Mouse (Mus musculus) liver, adult 2 months (tissue): ENCODE measurements at regions not wholly inside any gene's neighbourhood (a gene's known extent, or its start where the extent isn't known, plus 50 kb on each side); places are given as distances from the start of the nearest gene placed in this dataset.

Experiments
- DNase-seq: peaks from one replicate; pipeline ENCODE4 v3.0.0-alpha.2; 2011; ENCODE audit warnings: low read depth, low spot score; ENCODE audit errors: extremely low read depth
- H3K27ac ChIP-seq: fragments of 200-500 bp; replicated peaks from 2 replicates; pipeline ENCODE4 v1.5.1; 2012; ENCODE audit warnings: low read depth, mild to moderate bottlenecking, control low read depth, inconsistent platforms, low read length; ENCODE audit not compliant: insufficient read depth
- H3K27me3 ChIP-seq: fragments of 200-500 bp; 2 replicates; pipeline ENCODE4 v1.6.1; 2012; ENCODE audit warnings: mild to moderate bottlenecking, moderate library complexity, low read length, inconsistent platforms; ENCODE audit not compliant: control insufficient read depth, insufficient read depth
- H3K36me3 ChIP-seq: fragments of 200-500 bp; 2 replicates; pipeline ENCODE4 v1.6.1; 2012; ENCODE audit warnings: low read length, inconsistent platforms; ENCODE audit not compliant: control insufficient read depth, insufficient read depth
- H3K4me1 ChIP-seq: fragments of 200-500 bp; 2 replicates; pipeline ENCODE4 v1.6.1; 2011; ENCODE audit warnings: low read length; ENCODE audit not compliant: control insufficient read depth, insufficient read depth
- H3K4me3 ChIP-seq: fragments of 200-500 bp; 2 replicates; pipeline ENCODE4 v1.5.1; 2011; ENCODE audit warnings: low read depth, mild to moderate bottlenecking, control low read depth, low read length, moderate library complexity; ENCODE audit not compliant: insufficient read depth
- H3K79me2 ChIP-seq: fragments of 200-500 bp; 2 replicates; pipeline ENCODE4 v1.6.1; 2012; ENCODE audit warnings: inconsistent platforms, mild to moderate bottlenecking, low read length, moderate library complexity; ENCODE audit not compliant: control insufficient read depth, insufficient read depth
- H3K9ac ChIP-seq: fragments of 200-500 bp; 2 replicates; pipeline ENCODE4 v1.6.1; 2012; ENCODE audit warnings: low read depth, mild to moderate bottlenecking, control low read depth, inconsistent platforms, low read length
- CTCF ChIP-seq: fragments of 200-500 bp; IDR thresholded peaks from 2 replicates; pipeline ENCODE4 v1.5.1; 2011; ENCODE audit warnings: low read depth, low read length, control low read depth
- POLR2A ChIP-seq: fragments of 200-500 bp; IDR thresholded peaks from 2 replicates; pipeline ENCODE4 v1.6.1; 2011; ENCODE audit warnings: low read length, control low read depth; ENCODE audit not compliant: insufficient read depth; ENCODE audit errors: extremely low read depth
- WGBS: fragments of 180-500 bp; shearing (Covaris S2); methylation state at CpG from one replicate; pipeline ENCODE4 v1.1.7; 2018; 5-methylcytosine and 5-hydroxymethylcytosine counted together

GRCm38 (mm10) chr2:115455593-115455992 is 125.9 kb upstream of the BC052040 start:
- Histone ChIP-seq H3K4me1 (no peaks in the 10 kb centered on the region), H3K4me3 (no peak overlapping the region), H3K27ac (no peak overlapping the region), H3K9ac (no peak overlapping the region), H3K27me3 (no peaks in the 10 kb centered on the region), H3K36me3 (no peaks in the 10 kb centered on the region), H3K79me2 (no peaks in the 10 kb centered on the region)
- no peak for TF ChIP-seq POLR2A
- TF ChIP-seq CTCF = no peak
- DNase-seq = no peak
- WGBS = 83% methylated on average over 6 of the region's 6 CpGs

- no peak overlapping the region for H3K9ac ChIP-seq
- no peak for DNase-seq
- WGBS = 78% methylated on average over 5 of the region's 5 CpGs
Observed at GRCm38 (mm10) chr2:115456372-115457022, 125.0 kb upstream of the BC052040 start.

GRCm38 (mm10) chr2:115460028-115460881 is 121.3 kb upstream of the BC052040 start:
- no peak overlapping the region for H3K4me3 ChIP-seq
- no peak for DNase-seq
- H3K9ac ChIP-seq = no peak overlapping the region
- TF ChIP-seq CTCF (no peak), POLR2A (no peak)
- H3K36me3 ChIP-seq = no peaks in the 10 kb centered on the region
- H3K79me2 ChIP-seq = no peaks in the 10 kb centered on the region
- H3K4me1 ChIP-seq = no peaks in the 10 kb centered on the region
- no peak overlapping the region for H3K27ac ChIP-seq
- WGBS = 81% methylated on average over 5 of the region's 5 CpGs
- no peaks in the 10 kb centered on the region for H3K27me3 ChIP-seq

More at GRCm38 (mm10) chr2:115456372-115457022, 125.0 kb upstream of the BC052040 start:
- Histone ChIP-seq H3K36me3 (no peaks in the 10 kb centered on the region), H3K27ac (no peak overlapping the region), H3K4me1 (no peaks in the 10 kb centered on the region), H3K27me3 (no peaks in the 10 kb centered on the region), H3K4me3 (no peak overlapping the region), H3K79me2 (no peaks in the 10 kb centered on the region)
- TF ChIP-seq POLR2A (no peak), CTCF (no peak)

- 86% methylated on average over 1 of the region's 1 CpGs for WGBS
- Histone ChIP-seq H3K27ac (no peak overlapping the region), H3K9ac (no peak overlapping the region), H3K4me1 (no peaks in the 10 kb centered on the region), H3K79me2 (no peaks in the 10 kb centered on the region), H3K36me3 (no peaks in the 10 kb centered on the region), H3K27me3 (no peaks in the 10 kb centered on the region), H3K4me3 (no peak overlapping the region)
- DNase-seq = no peak
- TF ChIP-seq POLR2A (no peak), CTCF (no peak)
Observed at GRCm38 (mm10) chr2:115460882-115461151, 120.7 kb upstream of the BC052040 start.

- 93% methylated on average over 4 of the region's 4 CpGs for whole genome bisulfite sequencing
- Histone ChIP-seq H3K27ac (no peak overlapping the region), H3K79me2 (no peaks in the 10 kb centered on the region), H3K4me3 (no peak overlapping the region), H3K4me1 (no peaks in the 10 kb centered on the region), H3K27me3 (no peaks in the 10 kb centered on the region), H3K36me3 (no peaks in the 10 kb centered on the region), H3K9ac (no peak overlapping the region)
- TF ChIP-seq CTCF (no peak), POLR2A (no peak)
- no peak for DNase-seq
Observed at GRCm38 (mm10) chr2:115466170-115466569, 115.3 kb upstream of the BC052040 start.
